Comparison of ENCODE assay signal across 12 mouse cellular contexts in genomic region chr5:76154434-76155165, GRCm38 (mm10). TPM values are rescaled to one million over a fixed set of nuclear protein-coding genes. Genes with fewer than 3 reads are reported as not detected.
DNase-seq lines count a peak whose midpoint lies in the region; ATAC-seq and TF ChIP-seq lines count a peak whose summit lies in the region.
"Had no signal": no experiment of that assay in that cellular context is flagged by ENCODE, and none has a peak within 500 bp of the region (broad histone marks: within the 10 kb centered on the region; RNA-seq: fewer than 3 reads in every experiment).

No protein-coding gene starts in this region.

- H3K4me2 ChIP-seq in kidney, embryonic 15.5 days: no peak overlapping the region
- H3K4me2 ChIP-seq in heart, embryonic 13.5 days: peak overlapping the region; percentile 50
- H3K4me2 ChIP-seq: hindbrain, embryonic 13.5 days had no signal

- DNase-seq in kidney, adult 2 months: peak; percentile 42
- DNase-seq in heart, postnatal 4 days: peak; percentile 72
- peak; percentile 26 for DNase-seq in lung, postnatal 14 days
- DNase-seq in layer of hippocampus, postnatal 25 days (ENCODE audit: extremely low spot score in 1 of 2, low spot score in 1 of 2): no peak
- DNase-seq: cerebellum, adult 11-12 months; forebrain, postnatal 0 days; gastrocnemius, postnatal 14 days had no signal

- ATAC-seq in kidney, embryonic 15.5 days (replicated peaks; ENCODE audit: low FRiP score): no peak
- peak; percentile 49; the same call in 1 of the 2 replicates for ATAC-seq in heart, embryonic 13.5 days (ENCODE audit: extremely low read depth, insufficient number of reproducible peaks, low FRiP score, low TSS enrichment)
- ATAC-seq in megakaryocyte-erythroid progenitor cell, adult 5-6 weeks (replicated peaks; ENCODE audit: low FRiP score, low TSS enrichment, poor library complexity, severe bottlenecking): no peak
- ATAC-seq: forebrain, postnatal 0 days had no signal

- no peak overlapping the region for H3K9ac ChIP-seq in kidney, embryonic 15.5 days
- H3K9ac ChIP-seq in heart, embryonic 13.5 days: no peak overlapping the region
- H3K9ac ChIP-seq: forebrain, postnatal 0 days; hindbrain, embryonic 13.5 days had no signal

- TF ChIP-seq CTCF in kidney, adult 2 months (conservative IDR thresholded peaks at IDR 0.05; ENCODE audit: insufficient read depth, insufficient read length, low read depth, low read length): no peak

- WGBS in kidney, adult 2 months: 63% methylated on average over 21 of the region's 21 CpGs
- WGBS in kidney, embryonic 15.5 days: 72% methylated on average over 21 of the region's 21 CpGs
- 46% methylated on average over 21 of the region's 21 CpGs for WGBS in heart, embryonic 13.5 days

- no peaks in the 10 kb centered on the region for H3K4me1 ChIP-seq in kidney, adult 2 months (ENCODE audit: control insufficient read depth, insufficient read depth, low read length)
- H3K4me1 ChIP-seq in kidney, embryonic 15.5 days: no peaks in the 10 kb centered on the region; the same call in 1 of the 2 replicates
- peaks cover 24% of the 10 kb centered on the region for H3K4me1 ChIP-seq in heart, embryonic 13.5 days
- H3K4me1 ChIP-seq: hindbrain, embryonic 13.5 days had no signal

- no peak for TF ChIP-seq POLR2A in kidney, adult 2 months (IDR thresholded peaks at IDR 0.05; ENCODE audit: low read depth, low read length)

- no peaks in the 10 kb centered on the region for H3K27me3 ChIP-seq in kidney, adult 2 months (replicated peaks; ENCODE audit: control insufficient read depth, insufficient read depth, low read length)
- no peaks in the 10 kb centered on the region for H3K27me3 ChIP-seq in kidney, embryonic 15.5 days
- H3K27me3 ChIP-seq in heart, embryonic 13.5 days (replicated peaks): no peaks in the 10 kb centered on the region
- H3K27me3 ChIP-seq: hindbrain, embryonic 13.5 days had no signal

- no peak overlapping the region for H3K27ac ChIP-seq in kidney, adult 2 months (ENCODE audit: insufficient read depth, low read depth, low read length)
- no peak overlapping the region for H3K27ac ChIP-seq in kidney, embryonic 15.5 days
- H3K27ac ChIP-seq in heart, embryonic 13.5 days (replicated peaks): peak overlapping the region; percentile 89
- H3K27ac ChIP-seq: hindbrain, embryonic 13.5 days; left cerebral cortex, adult 2 months had no signal

- no peaks in the 10 kb centered on the region for H3K36me3 ChIP-seq in kidney, adult 2 months (ENCODE audit: control insufficient read depth, insufficient read depth, low read length)
- peaks cover 46% of the 10 kb centered on the region for H3K36me3 ChIP-seq in kidney, embryonic 15.5 days
- H3K36me3 ChIP-seq in heart, embryonic 13.5 days: peaks cover 60% of the 10 kb centered on the region

- H3K4me3 ChIP-seq in kidney, adult 2 months (ENCODE audit: insufficient read depth, low read depth, low read length): no peak overlapping the region
- no peak overlapping the region for H3K4me3 ChIP-seq in kidney, embryonic 15.5 days (replicated peaks)
- no peak overlapping the region for H3K4me3 ChIP-seq in heart, embryonic 13.5 days
- H3K4me3 ChIP-seq: hindbrain, embryonic 13.5 days; left cerebral cortex, adult 2 months had no signal

- no peaks in the 10 kb centered on the region; the same call in 1 of the 2 replicates for H3K9me3 ChIP-seq in kidney, embryonic 15.5 days (replicated peaks)
- no peaks in the 10 kb centered on the region for H3K9me3 ChIP-seq in heart, embryonic 13.5 days
- H3K9me3 ChIP-seq: hindbrain, embryonic 13.5 days had no signal

RNA-seq across cellular contexts. Expression of gene Srd5a3, which starts 14.5 kb away (rescaled TPM):
- polyA plus RNA-seq in kidney, adult 2 months (2012; rRNA removed): 56.9 and 69.9 TPM in 2 replicates
- polyA plus RNA-seq in kidney, embryonic 15.5 days (2015; fragmentation: Nextera tagmentation; extraction: Ambion mirVana): 40.0 and 40.4 TPM in 2 replicates
- 25.9 and 27.7 TPM in 2 replicates for polyA plus RNA-seq in heart, embryonic 13.5 days (2015; fragmentation: Nextera tagmentation; extraction: Ambion mirVana)
- total RNA-seq in heart, postnatal 4 days (2021): 10 to 100 TPM; 20.8 to 23.7 TPM
- 15.7 and 21.5 TPM in 2 replicates for total RNA-seq in megakaryocyte-erythroid progenitor cell, adult 5-6 weeks (2014; fragmentation: Nextera tagmentation)
- total RNA-seq in megakaryocyte-erythroid progenitor cell, adult 5-6 weeks (2017): 9.0 and 21.2 TPM in 2 replicates
- total RNA-seq in layer of hippocampus, postnatal 25 days (2021): 10 to 100 TPM; 17.8 to 21.1 TPM

RNA-seq across cellular contexts. Expression of gene Tmem165, which starts 29.1 kb away (rescaled TPM):
- polyA plus RNA-seq in kidney, adult 2 months (2012; rRNA removed): 29.4 and 38.7 TPM in 2 replicates
- 97.4 and 104 TPM in 2 replicates for polyA plus RNA-seq in kidney, embryonic 15.5 days (2015; fragmentation: Nextera tagmentation; extraction: Ambion mirVana)
- 68.8 and 72.7 TPM in 2 replicates for polyA plus RNA-seq in heart, embryonic 13.5 days (2015; fragmentation: Nextera tagmentation; extraction: Ambion mirVana)
- 10 to 100 TPM; 49.4 to 50.4 TPM for total RNA-seq in heart, postnatal 4 days (2021)
- total RNA-seq in megakaryocyte-erythroid progenitor cell, adult 5-6 weeks (2014; fragmentation: Nextera tagmentation): 40.1 and 49.1 TPM in 2 replicates
- total RNA-seq in megakaryocyte-erythroid progenitor cell, adult 5-6 weeks (2017): 44.2 and 72.1 TPM in 2 replicates
- 10 to 100 TPM; 33.8 to 34.0 TPM for total RNA-seq in layer of hippocampus, postnatal 25 days (2021)

Comparison
In these comparisons a context has a peak if more than half of its experiments do, and no peak if none do; other contexts are left out.
1. DNase-seq: peak in kidney, adult 2 months (single experiment), heart, postnatal 4 days (single experiment) and lung, postnatal 14 days (single experiment); none in layer of hippocampus, postnatal 25 days (0 of 2).